Mouse (Mus musculus) liver, embryonic 14.5 days (tissue): ENCODE data around the gene Cdr2. TPM values are rescaled to one million over a fixed set of nuclear protein-coding genes. Genes with fewer than 3 reads are reported as not detected.

Experiments
- ATAC-seq: fragments of 200-750 bp; cut with Nextera tagmentation; 2 replicates; pipeline ENCODE4 v1.8.0; 2017; ENCODE audit warnings: moderate number of reproducible peaks, mild to moderate bottlenecking, moderate library complexity; ENCODE audit not compliant: insufficient read depth
- DNase-seq, 3 experiments: peaks; one replicate each; pipeline ENCODE4 v3.0.0-alpha.2; 2012 to 2013; ENCODE audit warnings: low read depth in 3 of 3, low spot score in 3 of 3
- H3K27ac ChIP-seq: fragments of 300-500 bp; sonication (generic); 2 replicates; pipeline ENCODE4 v1.5.1; 2014; ENCODE audit warnings: moderate library complexity, mild to moderate bottlenecking, control low read depth, inconsistent platforms
- H3K27me3 ChIP-seq: fragments of 300-500 bp; sonication (generic); 2 replicates; pipeline ENCODE4 v1.6.1; 2014; ENCODE audit warnings: mild to moderate bottlenecking, low read length, moderate library complexity; ENCODE audit not compliant: control insufficient read depth, insufficient read depth
- H3K36me3 ChIP-seq: fragments of 300-500 bp; sonication (generic); replicated peaks from 2 replicates; pipeline ENCODE4 v1.6.1; 2014; ENCODE audit warnings: low read depth; ENCODE audit not compliant: control insufficient read depth, insufficient read depth
- H3K4me1 ChIP-seq, 2 experiments: fragments of 200-500 bp in 1 of 2; fragments of 300-500 bp in 1 of 2; sonication (generic) in 1 of 2; replicated peaks; 2 replicates each; pipeline ENCODE4 v1.6.1; 2012 to 2014; ENCODE audit warnings: antibody characterized with exemption in 1 of 2, inconsistent platforms in 1 of 2, low read length in 1 of 2; ENCODE audit not compliant: control insufficient read depth in 2 of 2, insufficient read depth in 2 of 2
- H3K4me2 ChIP-seq: fragments of 300-500 bp; sonication (generic); 2 replicates; pipeline ENCODE4 v1.6.1; 2014; ENCODE audit warnings: low read depth, mild to moderate bottlenecking, control low read depth, moderate library complexity
- H3K4me3 ChIP-seq, 2 experiments: fragments of 200-500 bp in 1 of 2; fragments of 300-500 bp in 1 of 2; sonication (generic) in 1 of 2; 2 replicates each; pipeline ENCODE4 v1.5.1; 2012 to 2014; ENCODE audit warnings: low read depth in 2 of 2, low read length in 2 of 2, mild to moderate bottlenecking in 2 of 2, control low read depth in 1 of 2, inconsistent platforms in 1 of 2, moderate library complexity in 1 of 2; ENCODE audit not compliant: insufficient read depth in 1 of 2
- H3K9ac ChIP-seq: fragments of 300-500 bp; sonication (generic); replicated peaks from 2 replicates; pipeline ENCODE4 v1.6.1; 2014; ENCODE audit warnings: mild to moderate bottlenecking, control low read depth, moderate library complexity
- H3K9me3 ChIP-seq: fragments of 300-500 bp; sonication (generic); 2 replicates; pipeline ENCODE4 v1.6.1; 2016; ENCODE audit warnings: low read length, mixed read lengths; ENCODE audit not compliant: control insufficient read depth
- CTCF ChIP-seq: IDR thresholded peaks from 2 replicates; pipeline ENCODE4 v1.5.1; 2016; ENCODE audit warnings: antibody characterized with exemption, low read depth, control low read depth
- EP300 ChIP-seq: IDR thresholded peaks from 2 replicates; pipeline ENCODE4 v1.6.1; 2016; ENCODE audit warnings: antibody characterized with exemption, low read depth
- WGBS: fragments of 180-500 bp; shearing (Covaris S2); extraction: QIAGEN DNeasy Blood & Tissue Kit; methylation state at CpG from one replicate; pipeline ENCODE4 v1.1.7; 2014; ENCODE audit not compliant: insufficient replicate concordance; 5-methylcytosine and 5-hydroxymethylcytosine counted together
- polyA plus RNA-seq, 2 experiments: library from polyadenylated mRNA; depleted of rRNA in 1 of 2; stranded (reverse) in 1 of 2; unstranded in 1 of 2; fragments of >200 nt; fragmentation: Nextera tagmentation in 1 of 2; extraction: Ambion mirVana in 1 of 2; gene quantifications; 2 replicates each; pipeline versions ENCODE4 v1.2.1 to v1.2.3; 2012 to 2014

Gene Cdr2
- polyA plus RNA-seq, 2 experiments = 56.3 to 100 TPM

DNA sequence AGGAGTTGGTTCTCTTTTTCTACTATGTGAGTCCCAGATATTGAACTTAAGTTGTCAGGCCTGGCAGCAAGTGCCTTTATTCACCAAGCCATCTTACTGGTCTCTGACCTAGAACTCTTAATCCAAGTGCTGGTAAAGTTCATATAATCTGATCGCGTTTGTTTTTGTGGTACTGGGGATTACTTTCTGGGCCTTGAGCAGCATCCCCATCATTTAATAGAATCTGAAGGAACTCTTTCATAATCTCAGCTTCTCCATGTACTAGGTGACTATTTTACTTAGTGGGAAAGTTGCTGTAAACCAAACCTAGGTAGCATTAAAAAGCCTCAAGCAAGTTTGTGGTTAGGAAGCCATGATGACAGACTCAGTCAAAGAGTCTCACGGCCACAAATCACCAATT lies 19.8 kb upstream of the Cdr2 start:
- no peak for TF ChIP-seq CTCF
- TF ChIP-seq EP300 = no peak
- Histone ChIP-seq H3K4me1 (no peaks in the 10 kb centered on the region), H3K4me2 (no peak overlapping the region), H3K27me3 (no peaks in the 10 kb centered on the region; the same call in 1 of the 2 replicates), H3K36me3 (no peaks in the 10 kb centered on the region), H3K27ac (no peak overlapping the region), H3K4me3 (no peak overlapping the region), H3K9ac (no peak overlapping the region), H3K9me3 (no peaks in the 10 kb centered on the region)
- no peak for ATAC-seq
- 62% methylated on average over 3 of the region's 3 CpGs for WGBS
- no peak for DNase-seq

DNA sequence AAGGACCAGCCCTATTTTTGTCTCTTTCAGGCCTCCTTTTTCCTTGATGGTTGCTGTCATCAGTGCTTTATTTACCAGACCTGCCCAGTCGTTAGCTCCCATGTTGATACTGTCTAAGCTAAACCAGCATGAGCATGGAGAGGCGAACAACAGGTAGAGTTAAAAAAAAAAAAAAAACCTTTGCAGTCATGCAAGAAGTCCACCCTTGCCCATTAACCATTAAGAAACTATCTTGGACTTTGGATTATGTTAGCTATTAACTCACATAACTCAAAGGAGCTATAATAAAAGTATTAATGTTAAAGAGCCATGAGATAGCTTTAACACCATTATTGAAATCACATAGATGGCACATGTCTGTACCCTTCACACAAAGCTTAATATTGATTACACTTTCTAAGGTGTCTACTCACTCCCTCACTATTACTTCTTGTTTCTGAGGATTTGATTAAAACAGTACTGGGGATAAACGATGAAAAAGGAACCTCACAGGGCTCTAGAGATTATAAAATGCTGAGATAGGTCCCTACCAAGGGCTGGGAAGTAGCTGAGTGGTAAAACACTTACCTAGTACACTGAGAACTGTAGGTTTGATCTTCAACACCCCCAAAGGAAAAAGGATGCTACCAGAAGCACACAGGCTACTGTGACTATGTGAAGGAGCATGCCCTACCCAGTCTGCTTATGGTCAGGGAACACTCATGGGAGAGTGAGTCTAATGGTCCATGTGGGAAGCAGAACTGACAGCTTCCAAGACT lies 18.1 kb upstream of the Cdr2 start:
- Histone ChIP-seq H3K9ac (no peak overlapping the region), H3K36me3 (no peaks in the 10 kb centered on the region), H3K9me3 (no peaks in the 10 kb centered on the region), H3K4me2 (no peak overlapping the region), H3K4me3 (no peak overlapping the region), H3K4me1 (no peaks in the 10 kb centered on the region), H3K27ac (no peak overlapping the region), H3K27me3 (no peaks in the 10 kb centered on the region)
- 51% methylated on average over 3 of the region's 3 CpGs for WGBS
- no peak for DNase-seq
- ATAC-seq = no peak
- no peak for TF ChIP-seq EP300

- DNase-seq (no peak), ATAC-seq (no peak)
- Histone ChIP-seq H3K4me1 (peaks cover 0 to under 1% of the 10 kb centered on the region in 2 experiments; a peak in 1 of 4 replicates), H3K36me3 (no peaks in the 10 kb centered on the region), H3K9me3 (no peaks in the 10 kb centered on the region), H3K4me2 (no peak overlapping the region), H3K9ac (no peak overlapping the region), H3K27me3 (no peaks in the 10 kb centered on the region), H3K27ac (no peak overlapping the region), H3K4me3 (no peak overlapping the region)
- no peak for TF ChIP-seq EP300
- no peak for TF ChIP-seq CTCF
- WGBS = 55% methylated on average over 2 of the region's 2 CpGs
Observed at GRCm38 (mm10) chr7:120999021-120999530, 17.0 kb upstream of the Cdr2 start.

DNA sequence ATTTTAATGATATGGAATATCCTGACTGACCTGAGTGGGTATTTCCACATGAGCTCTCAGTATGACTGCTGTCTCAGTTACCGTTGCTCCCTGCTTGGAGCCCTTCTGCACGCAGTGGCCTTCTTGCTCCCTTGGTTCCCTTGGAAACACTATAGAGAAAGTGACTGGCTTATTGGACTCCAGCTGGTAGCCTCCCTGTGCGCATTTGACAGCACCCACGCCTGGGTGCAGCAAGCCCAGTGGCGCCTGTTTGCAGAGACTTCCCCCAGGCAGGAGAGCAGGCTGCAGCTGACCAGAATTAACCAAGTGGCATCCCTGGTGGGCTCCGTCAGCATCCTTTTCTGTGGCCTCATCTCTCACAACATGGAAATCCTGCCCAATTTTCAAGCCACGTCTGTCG lies 9.1 kb upstream of the Cdr2 start:
- DNase-seq (no peak), ATAC-seq (no peak)
- 68% methylated on average over 8 of the region's 8 CpGs for WGBS
- H3K36me3 ChIP-seq = no peaks in the 10 kb centered on the region
- no peaks in the 10 kb centered on the region for H3K9me3 ChIP-seq
- H3K9ac ChIP-seq = no peak overlapping the region
- no peak overlapping the region for H3K4me2 ChIP-seq
- no peak overlapping the region for H3K4me3 ChIP-seq
- no peaks in the 10 kb centered on the region; the same call in 1 of the 2 replicates for H3K27me3 ChIP-seq
- H3K4me1 ChIP-seq = peaks cover 0 to 2% of the 10 kb centered on the region in 2 experiments; a peak in 1 of 4 replicates
- H3K27ac ChIP-seq = no peak overlapping the region
- no peak for TF ChIP-seq CTCF
- TF ChIP-seq EP300 = no peak

- peaks cover 2% of the 10 kb centered on the region; the same call in 1 of the 2 replicates for H3K27me3 ChIP-seq
- peak overlapping the region; percentile 77 to 82 for H3K4me3 ChIP-seq
- peak overlapping the region; percentile 99 for H3K4me2 ChIP-seq
- H3K9ac ChIP-seq = peak overlapping the region; percentile 88
- H3K27ac ChIP-seq = peak overlapping the region; percentile 74
- no peak for ATAC-seq
- H3K4me1 ChIP-seq = peaks cover 21 to 23% of the 10 kb centered on the region in 2 experiments
- H3K36me3 ChIP-seq = peaks cover 9% of the 10 kb centered on the region
- DNase-seq = no peak
- WGBS = 7% methylated on average over 7 of the region's 7 CpGs
- H3K9me3 ChIP-seq = no peaks in the 10 kb centered on the region
- no peak for TF ChIP-seq CTCF
- no peak for TF ChIP-seq EP300
Observed at GRCm38 (mm10) chr7:120982968-120983367, 856 bp upstream of the Cdr2 start.
